ENCODE assay signal across 29 mouse cellular contexts in the genomic region with DNA sequence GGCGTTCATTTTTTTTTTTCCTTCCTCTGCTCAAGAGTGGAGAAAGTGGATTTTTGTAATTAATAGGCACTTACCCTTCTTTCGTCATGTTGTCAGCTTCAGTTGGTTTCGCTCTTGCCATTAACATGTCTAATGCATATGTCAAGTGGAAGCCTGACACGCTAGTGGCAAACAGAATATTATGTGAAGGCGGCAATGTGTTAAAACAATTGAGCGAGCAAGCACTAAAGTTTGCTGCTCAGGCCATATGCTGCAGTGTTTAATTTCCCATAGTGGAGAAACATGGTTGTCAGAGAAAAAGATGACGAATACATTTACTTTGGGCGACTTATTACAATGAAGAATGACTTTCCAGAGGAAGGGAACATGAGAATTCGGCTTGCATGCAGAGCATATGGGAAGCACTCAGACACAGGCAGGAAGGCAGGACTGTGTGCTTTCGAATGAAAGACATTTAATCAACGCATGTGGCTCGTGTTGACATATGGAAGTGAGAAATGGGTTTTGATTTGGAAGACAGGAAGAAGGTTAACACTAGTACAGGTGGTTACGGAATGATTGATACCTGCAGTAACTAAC.
A peak's percentile ranks its signal among the peaks of the same experiment; 100 is the strongest.
DNase-seq lines count a peak whose midpoint lies in the region; ATAC-seq and TF ChIP-seq lines count a peak whose summit lies in the region.
"Had no signal": no experiment of that assay in that cellular context is flagged by ENCODE, and none has a peak within 500 bp of the region (broad histone marks: within the 10 kb centered on the region; RNA-seq: fewer than 3 reads in every experiment).

No protein-coding gene starts in this region.

- DNase-seq in forebrain, embryonic 10.5 days (ENCODE audit: extremely low spot score, low spot score), result no peak
- DNase-seq in layer of hippocampus, adult 9-10 months (ENCODE audit: low spot score), result peak; percentile 3
- no peak for DNase-seq in layer of hippocampus, postnatal 25 days (ENCODE audit: extremely low spot score in 1 of 2, low spot score in 1 of 2)
- peak; percentile 57 for DNase-seq in forebrain, postnatal 0 days
- DNase-seq in midbrain, postnatal 0 days (ENCODE audit: low spot score), result no peak
- DNase-seq in cerebellum, adult 11 months, result no peak
- DNase-seq: adrenal gland, postnatal 25 days; cerebellum, adult 18-20 months; cerebellum, postnatal 14 days; gastrocnemius, postnatal 36 days; heart, adult 2 months; heart, postnatal 14 days; kidney, adult 2 months; lung, embryonic 14.5 days; lung, postnatal 36 days; midbrain, embryonic 14.5 days; retina, postnatal 1 day; thymus, adult 18-20 months; thymus, postnatal 4 days had no signal

- H3K27me3 ChIP-seq in forebrain, embryonic 13.5 days, result no peaks in the 10 kb centered on the region
- H3K27me3 ChIP-seq in forebrain, embryonic 10.5 days (ENCODE audit: poor library complexity, severe bottlenecking), result no peaks in the 10 kb centered on the region
- H3K27me3 ChIP-seq in forebrain, postnatal 0 days (ENCODE audit: insufficient read depth, low read length), result no peaks in the 10 kb centered on the region
- H3K27me3 ChIP-seq in midbrain, postnatal 0 days (ENCODE audit: insufficient read depth, low read length), result no peaks in the 10 kb centered on the region
- H3K27me3 ChIP-seq: embryonic facial prominence, embryonic 15.5 days; heart, embryonic 13.5 days; limb, embryonic 15.5 days; megakaryocyte, embryonic 14.5 days; neural tube, embryonic 12.5 days; stomach, embryonic 15.5 days had no signal

- ATAC-seq in forebrain, embryonic 13.5 days, result peak; percentile 70; the same call in 1 of the 2 replicates
- peak; percentile 69 for ATAC-seq in forebrain, postnatal 0 days
- no peak for ATAC-seq in midbrain, postnatal 0 days (ENCODE audit: low FRiP score)
- ATAC-seq: CD4-positive, CD25-positive, alpha-beta regulatory T cell, adult 4 months had no signal

- H3K4me3 ChIP-seq in forebrain, embryonic 13.5 days, result no peak overlapping the region
- H3K4me3 ChIP-seq in forebrain, embryonic 10.5 days, result no peak overlapping the region
- no peak overlapping the region for H3K4me3 ChIP-seq in forebrain, postnatal 0 days (ENCODE audit: low read depth, low read length)
- H3K4me3 ChIP-seq in midbrain, postnatal 0 days (ENCODE audit: low read depth, low read length), result no peak overlapping the region
- H3K4me3 ChIP-seq: embryonic facial prominence, embryonic 15.5 days; heart, adult 2 months; heart, embryonic 13.5 days; limb, embryonic 15.5 days; megakaryocyte, embryonic 14.5 days; neural tube, embryonic 12.5 days; stomach, embryonic 15.5 days had no signal

- H3K27ac ChIP-seq in forebrain, embryonic 13.5 days, result peak overlapping the region; percentile 32; the same call in 1 of the 2 replicates
- H3K27ac ChIP-seq in forebrain, embryonic 10.5 days, result no peak overlapping the region
- no peak overlapping the region for H3K27ac ChIP-seq in forebrain, postnatal 0 days (ENCODE audit: low read depth, low read length)
- no peak overlapping the region for H3K27ac ChIP-seq in midbrain, postnatal 0 days (ENCODE audit: low read depth, low read length)
- H3K27ac ChIP-seq: embryonic facial prominence, embryonic 15.5 days; heart, adult 2 months; heart, embryonic 13.5 days; kidney, postnatal 0 days; limb, embryonic 15.5 days; liver, embryonic 14.5 days; neural tube, embryonic 12.5 days; stomach, embryonic 15.5 days had no signal

- no peak overlapping the region for H3K9ac ChIP-seq in forebrain, embryonic 13.5 days
- no peak overlapping the region for H3K9ac ChIP-seq in forebrain, postnatal 0 days
- H3K9ac ChIP-seq in midbrain, postnatal 0 days (replicated peaks; ENCODE audit: low read length, poor library complexity, severe bottlenecking), result no peak overlapping the region
- H3K9ac ChIP-seq: embryonic facial prominence, embryonic 15.5 days; heart, embryonic 13.5 days; limb, embryonic 15.5 days; liver, embryonic 14.5 days; lung, embryonic 14.5 days; neural tube, embryonic 12.5 days; stomach, embryonic 15.5 days had no signal

- H3K4me2 ChIP-seq in forebrain, embryonic 13.5 days, result no peak overlapping the region
- no peak overlapping the region for H3K4me2 ChIP-seq in forebrain, postnatal 0 days (ENCODE audit: low read depth)
- no peak overlapping the region for H3K4me2 ChIP-seq in midbrain, postnatal 0 days (ENCODE audit: low read depth, low read length, poor library complexity, severe bottlenecking)
- H3K4me2 ChIP-seq: embryonic facial prominence, embryonic 15.5 days; heart, embryonic 13.5 days; limb, embryonic 15.5 days; lung, embryonic 14.5 days; neural tube, embryonic 12.5 days; stomach, embryonic 15.5 days had no signal

- H3K4me1 ChIP-seq in forebrain, embryonic 13.5 days, result no peaks in the 10 kb centered on the region
- H3K4me1 ChIP-seq in forebrain, embryonic 10.5 days, result no peaks in the 10 kb centered on the region
- no peaks in the 10 kb centered on the region for H3K4me1 ChIP-seq in forebrain, postnatal 0 days (ENCODE audit: insufficient read depth)
- H3K4me1 ChIP-seq in midbrain, postnatal 0 days (ENCODE audit: insufficient read depth, low read length), result no peaks in the 10 kb centered on the region
- H3K4me1 ChIP-seq: embryonic facial prominence, embryonic 15.5 days; heart, embryonic 13.5 days; limb, embryonic 15.5 days; megakaryocyte, embryonic 14.5 days; neural tube, embryonic 12.5 days; stomach, embryonic 15.5 days had no signal

- WGBS in forebrain, embryonic 13.5 days, result 80% methylated on average over 13 of the region's 13 CpGs
- WGBS in forebrain, embryonic 10.5 days, result 92% methylated on average over 13 of the region's 13 CpGs
- WGBS in forebrain, postnatal 0 days, result 55% methylated on average over 13 of the region's 13 CpGs
- 91% methylated on average over 13 of the region's 13 CpGs for WGBS in midbrain, postnatal 0 days

- H3K36me3 ChIP-seq in forebrain, embryonic 13.5 days (ENCODE audit: poor library complexity, severe bottlenecking), result no peaks in the 10 kb centered on the region
- no peaks in the 10 kb centered on the region for H3K36me3 ChIP-seq in forebrain, embryonic 10.5 days (replicated peaks)
- no peaks in the 10 kb centered on the region for H3K36me3 ChIP-seq in forebrain, postnatal 0 days (ENCODE audit: insufficient read depth)
- H3K36me3 ChIP-seq in midbrain, postnatal 0 days (ENCODE audit: insufficient read depth, low read length), result no peaks in the 10 kb centered on the region
- H3K36me3 ChIP-seq: embryonic facial prominence, embryonic 15.5 days; heart, embryonic 13.5 days; limb, embryonic 15.5 days; neural tube, embryonic 12.5 days; stomach, embryonic 15.5 days had no signal

- no peak for TF ChIP-seq CTCF in forebrain, postnatal 0 days (IDR thresholded peaks at IDR 0.05; ENCODE audit: low read depth)
- no peak for TF ChIP-seq CTCF in midbrain, postnatal 0 days (IDR thresholded peaks at IDR 0.05)

- H3K9me3 ChIP-seq in forebrain, embryonic 13.5 days (replicated peaks), result no peaks in the 10 kb centered on the region
- no peaks in the 10 kb centered on the region for H3K9me3 ChIP-seq in forebrain, embryonic 10.5 days
- H3K9me3 ChIP-seq in forebrain, postnatal 0 days (ENCODE audit: low read length), result no peaks in the 10 kb centered on the region
- H3K9me3 ChIP-seq in midbrain, postnatal 0 days (ENCODE audit: low read length), result no peaks in the 10 kb centered on the region
- H3K9me3 ChIP-seq: embryonic facial prominence, embryonic 15.5 days; heart, embryonic 13.5 days; limb, embryonic 15.5 days; neural tube, embryonic 12.5 days; stomach, embryonic 15.5 days had no signal

Comparison
In these comparisons a context has a peak if more than half of its experiments do, and no peak if none do; other contexts are left out.
1. DNase-seq: peak in layer of hippocampus, adult 9-10 months (single experiment) and forebrain, postnatal 0 days (single experiment); none in forebrain, embryonic 10.5 days (single experiment), layer of hippocampus, postnatal 25 days (0 of 2), midbrain, postnatal 0 days (single experiment) and cerebellum, adult 11 months (single experiment).